Mouse (Mus musculus) small intestine, adult 2 months (tissue): Measurements from ENCODE around the gene Sema6d.

Experiments
- CTCF ChIP-seq: fragments of 200-500 bp; IDR thresholded peaks from 2 replicates; pipeline ENCODE4 v1.5.1; 2012; ENCODE audit warnings: low read depth, mild to moderate bottlenecking, control low read depth, inconsistent platforms, low read length, moderate library complexity, mixed read lengths; ENCODE audit not compliant: insufficient replicate concordance, insufficient read length; ENCODE audit errors: extremely low read depth
- POLR2A ChIP-seq: fragments of 200-500 bp; IDR thresholded peaks from 2 replicates; pipeline ENCODE4 v1.6.1; 2012; ENCODE audit warnings: low read depth, mild to moderate bottlenecking, control low read depth, inconsistent platforms, low read length, moderate library complexity

GRCm38 (mm10) chr2:124641194-124641558 is 551.4 kb downstream of the Sema6d start:
- TF ChIP-seq CTCF: no peak
- TF ChIP-seq POLR2A: no peak
